Mouse (Mus musculus) intestine, embryonic 14.5 days (tissue): ENCODE results near the gene Nav1. TPM values are rescaled to one million over a fixed set of nuclear protein-coding genes. Genes with fewer than 3 reads are reported as not detected.

Experiments used
- ATAC-seq: fragments of 200-750 bp; cut with Nextera tagmentation; replicated peaks from 2 replicates; pipeline ENCODE4 v1.8.0; 2017; ENCODE audit warnings: low read depth, moderate number of reproducible peaks, moderate TSS enrichment, moderate library complexity; ENCODE audit not compliant: low FRiP score, low TSS enrichment
- DNase-seq: peaks from one replicate; pipeline ENCODE4 v3.0.0-alpha.2; 2018; ENCODE audit warnings: low spot score
- H3K27ac ChIP-seq: fragments of 300-500 bp; sonication (generic); 2 replicates; pipeline ENCODE4 v1.5.1; 2014; ENCODE audit warnings: low read depth, mild to moderate bottlenecking, control low read depth
- H3K27me3 ChIP-seq: fragments of 300-500 bp; sonication (generic); replicated peaks from 2 replicates; pipeline ENCODE4 v1.6.1; 2014; ENCODE audit warnings: low read length, control low read depth; ENCODE audit not compliant: control insufficient read depth, insufficient read depth
- H3K36me3 ChIP-seq: fragments of 300-500 bp; sonication (generic); 2 replicates; pipeline ENCODE4 v1.6.1; 2014; ENCODE audit warnings: low read length, control low read depth; ENCODE audit not compliant: control insufficient read depth, insufficient read depth
- H3K4me1 ChIP-seq: fragments of 300-500 bp; sonication (generic); replicated peaks from 2 replicates; pipeline ENCODE4 v1.6.1; 2014; ENCODE audit warnings: low read length, control low read depth, mixed read lengths; ENCODE audit not compliant: control insufficient read depth, insufficient read depth
- H3K4me2 ChIP-seq: fragments of 300-500 bp; sonication (generic); 2 replicates; pipeline ENCODE4 v1.6.1; 2014; ENCODE audit warnings: low read length
- H3K4me3 ChIP-seq: fragments of 300-500 bp; sonication (generic); 2 replicates; pipeline ENCODE4 v1.5.1; 2014; ENCODE audit warnings: low read depth, low read length, control low read depth, mixed read lengths
- H3K9ac ChIP-seq: fragments of 300-500 bp; sonication (generic); 2 replicates; pipeline ENCODE4 v1.6.1; 2014; ENCODE audit warnings: mild to moderate bottlenecking, low read length
- H3K9me3 ChIP-seq: fragments of 300-500 bp; sonication (generic); 2 replicates; pipeline ENCODE4 v1.6.1; 2016; ENCODE audit warnings: low read length, control low read depth; ENCODE audit not compliant: control insufficient read depth
- WGBS: fragments of 180-500 bp; shearing (Covaris S2); extraction: QIAGEN DNeasy Blood & Tissue Kit; methylation state at CpG from one replicate; pipeline ENCODE4 v1.1.7; 2014; 5-methylcytosine and 5-hydroxymethylcytosine counted together
- polyA plus RNA-seq: library from polyadenylated mRNA; unstranded; fragments of >200 nt; fragmentation: Nextera tagmentation; extraction: Ambion mirVana; gene quantifications from 2 replicates; pipeline ENCODE4 v1.2.1, GENCODE M21; 2014

The Nav1 gene
- polyA plus RNA-seq, 1 experiment from 2014 or later: 21.2 TPM

DNA sequence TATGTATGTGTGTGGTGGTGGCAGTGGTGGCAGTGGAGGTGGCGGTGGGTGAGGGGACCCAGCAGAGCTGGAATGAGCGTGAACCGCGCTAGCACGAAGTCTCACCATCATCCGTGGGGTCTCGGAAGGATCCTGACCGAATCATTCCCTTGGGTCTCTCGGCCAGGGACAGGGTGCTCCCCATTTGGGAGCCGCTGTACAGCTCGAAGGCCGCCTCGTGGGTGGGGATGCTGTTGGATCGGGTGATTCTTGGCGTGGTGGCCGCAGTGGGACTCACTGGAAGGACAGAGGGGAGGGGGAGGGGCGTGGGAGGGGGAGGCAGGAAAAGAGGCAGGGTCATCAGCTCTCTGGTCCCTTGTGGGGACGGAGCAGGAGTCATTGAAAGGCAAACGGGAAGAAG lies 141.4 kb downstream of the Nav1 start:
- peaks cover 19% of the 10 kb centered on the region for H3K4me1 ChIP-seq
- DNase-seq (no peak), ATAC-seq (no peak)
- WGBS: 93% methylated on average over 19 of the region's 19 CpGs
- no peaks in the 10 kb centered on the region for H3K27me3 ChIP-seq
- peaks cover 79% of the 10 kb centered on the region for H3K36me3 ChIP-seq
- H3K9ac ChIP-seq: no peak overlapping the region
- no peak overlapping the region for H3K4me3 ChIP-seq
- H3K9me3 ChIP-seq: no peaks in the 10 kb centered on the region
- no peak overlapping the region for H3K27ac ChIP-seq
- no peak overlapping the region for H3K4me2 ChIP-seq

DNA sequence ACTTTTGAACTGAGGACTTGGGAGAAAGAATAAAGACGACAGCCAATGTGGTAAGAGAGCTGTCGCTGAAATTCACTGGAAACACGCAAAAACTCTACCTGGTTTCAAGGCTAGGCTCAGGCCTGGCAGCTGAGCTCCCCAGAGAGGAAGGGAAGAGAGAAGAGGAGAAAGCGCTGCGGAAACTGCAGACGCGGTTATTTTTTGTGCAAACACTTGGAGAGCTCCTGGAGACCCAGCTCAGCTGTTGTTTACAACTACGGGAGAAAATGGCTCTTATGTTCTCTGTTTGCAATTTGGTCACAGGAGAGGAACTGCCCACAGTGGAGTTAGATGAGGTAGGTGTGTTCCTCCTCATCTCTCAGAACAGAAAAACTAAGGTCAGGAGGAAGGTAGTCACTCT lies 144.4 kb downstream of the Nav1 start:
- Histone ChIP-seq H3K4me3 (no peak overlapping the region), H3K4me1 (peaks cover 19% of the 10 kb centered on the region), H3K27me3 (no peaks in the 10 kb centered on the region), H3K9ac (no peak overlapping the region), H3K9me3 (no peaks in the 10 kb centered on the region), H3K27ac (peak overlapping the region; percentile 71), H3K36me3 (peaks cover 78% of the 10 kb centered on the region), H3K4me2 (no peak overlapping the region)
- DNase-seq (no peak), ATAC-seq (no peak)
- WGBS: 49% methylated on average over 8 of the region's 8 CpGs

DNA sequence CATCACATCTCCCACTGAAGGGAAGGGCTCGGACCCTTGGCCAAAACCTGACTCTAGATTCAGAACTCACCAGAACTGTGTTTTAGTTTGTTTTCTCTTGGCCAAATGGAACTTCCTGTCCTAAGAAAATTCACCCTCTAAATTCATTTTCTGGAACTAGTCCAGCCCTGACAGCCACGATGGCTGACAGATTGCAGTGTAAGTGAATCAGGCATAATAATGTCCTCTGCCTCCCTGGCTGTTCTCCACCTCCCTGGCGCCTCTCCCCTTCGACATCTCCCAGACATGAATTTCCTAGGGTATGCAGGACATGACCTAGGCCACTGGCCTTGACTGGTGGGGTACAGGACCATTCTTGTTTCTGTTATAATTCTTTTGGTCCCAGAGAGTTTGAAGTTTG lies 144.8 kb downstream of the Nav1 start:
- no peak for ATAC-seq
- no peak overlapping the region for H3K4me3 ChIP-seq
- H3K27me3 ChIP-seq: no peaks in the 10 kb centered on the region
- H3K9ac ChIP-seq: no peak overlapping the region
- H3K27ac ChIP-seq: peak overlapping the region; percentile 71
- H3K9me3 ChIP-seq: no peaks in the 10 kb centered on the region
- WGBS: 32% methylated on average over 4 of the region's 4 CpGs
- no peak for DNase-seq
- H3K4me2 ChIP-seq: no peak overlapping the region
- peaks cover 78% of the 10 kb centered on the region for H3K36me3 ChIP-seq
- peaks cover 19% of the 10 kb centered on the region for H3K4me1 ChIP-seq

DNA sequence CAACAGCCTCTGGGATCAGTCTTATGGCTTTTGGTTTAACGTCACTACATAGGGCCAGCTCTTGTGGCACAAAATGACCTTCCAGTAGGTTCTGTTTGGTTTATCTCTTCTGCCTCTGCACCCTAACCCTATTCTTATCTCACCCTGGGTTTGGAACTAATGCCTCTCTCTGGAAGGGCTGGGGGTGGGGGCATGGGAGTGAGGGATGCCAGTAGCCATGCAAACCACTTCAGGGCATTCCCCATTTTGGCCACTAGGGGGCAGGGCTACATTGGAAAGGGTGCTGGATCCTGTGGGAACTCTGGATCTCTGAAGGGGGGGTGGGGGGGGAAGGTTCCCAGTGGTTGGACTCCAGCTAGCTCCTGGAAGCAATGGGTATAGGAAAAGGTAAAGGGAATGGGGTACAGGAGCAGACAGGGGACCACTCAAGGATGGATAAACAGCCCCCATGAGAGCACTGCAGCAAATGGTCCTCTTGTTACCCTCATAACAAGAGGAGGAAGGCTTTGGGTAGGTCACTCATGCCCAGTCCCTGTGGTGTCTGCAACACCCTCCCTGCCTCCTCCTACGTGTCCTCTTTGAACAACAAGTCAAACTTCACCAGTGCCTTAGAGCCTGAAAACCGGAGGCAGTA lies 145.9 kb downstream of the Nav1 start:
- Histone ChIP-seq H3K36me3 (peaks cover 73% of the 10 kb centered on the region), H3K27me3 (no peaks in the 10 kb centered on the region), H3K4me1 (peaks cover 19% of the 10 kb centered on the region), H3K4me2 (no peak overlapping the region), H3K9ac (no peak overlapping the region), H3K4me3 (no peak overlapping the region), H3K27ac (no peak overlapping the region), H3K9me3 (no peaks in the 10 kb centered on the region)
- peak; percentile 91 for DNase-seq
- peak; percentile 59; the same call in 1 of the 2 replicates for ATAC-seq
- 85% methylated on average over 3 of the region's 3 CpGs for WGBS

DNA sequence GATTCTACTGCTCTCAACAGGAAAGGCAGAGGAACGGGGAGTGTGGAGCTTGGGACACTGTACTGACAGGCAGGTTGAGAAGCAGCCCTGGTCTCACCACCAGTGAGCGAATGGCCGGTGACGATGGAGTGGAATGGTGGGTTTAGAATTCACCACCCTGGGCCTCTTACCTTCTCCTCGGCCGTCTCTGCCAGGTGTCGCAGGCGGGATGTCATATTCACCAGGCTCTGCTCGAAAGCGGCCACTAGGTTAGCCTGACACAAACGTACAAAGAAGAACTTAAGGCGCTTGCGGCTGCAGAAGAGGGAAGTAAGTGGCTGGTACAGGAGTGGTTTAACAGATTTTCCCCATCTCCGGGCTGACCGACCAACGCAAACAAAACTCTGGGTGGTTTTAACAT lies 146.6 kb downstream of the Nav1 start:
- Histone ChIP-seq H3K4me3 (no peak overlapping the region), H3K27me3 (no peaks in the 10 kb centered on the region), H3K27ac (no peak overlapping the region), H3K4me1 (peaks cover 19% of the 10 kb centered on the region), H3K9me3 (no peaks in the 10 kb centered on the region), H3K4me2 (no peak overlapping the region), H3K9ac (no peak overlapping the region), H3K36me3 (peaks cover 72% of the 10 kb centered on the region)
- no peak for ATAC-seq
- DNase-seq: no peak
- 92% methylated on average over 16 of the region's 16 CpGs for WGBS

DNA sequence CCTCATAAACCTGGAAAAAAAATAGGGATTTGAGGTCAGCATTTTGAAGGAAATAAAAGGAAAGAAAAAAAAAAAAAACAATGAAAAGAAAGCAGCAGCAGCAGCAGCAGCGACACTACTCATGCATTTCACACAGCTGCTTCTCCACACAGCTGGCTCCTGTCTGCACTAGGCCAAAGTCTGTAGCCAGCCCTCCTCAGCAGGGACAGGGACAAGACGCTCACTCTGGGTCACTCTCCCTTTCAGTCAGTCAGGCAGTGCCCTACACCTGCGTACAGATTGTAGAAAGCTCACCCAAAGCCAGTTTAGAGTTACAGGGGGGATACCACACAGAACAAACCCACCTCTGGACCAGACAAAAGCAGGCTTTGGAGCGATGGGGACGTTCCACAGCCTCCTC lies 149.2 kb downstream of the Nav1 start:
- H3K36me3 ChIP-seq: peaks cover 72% of the 10 kb centered on the region
- H3K27me3 ChIP-seq: no peaks in the 10 kb centered on the region
- H3K9me3 ChIP-seq: no peaks in the 10 kb centered on the region
- DNase-seq (no peak), ATAC-seq (no peak)
- peaks cover 15% of the 10 kb centered on the region for H3K4me1 ChIP-seq
- no peak overlapping the region for H3K4me2 ChIP-seq
- no peak overlapping the region for H3K9ac ChIP-seq
- WGBS: 90% methylated on average over 5 of the region's 5 CpGs
- H3K27ac ChIP-seq: no peak overlapping the region
- H3K4me3 ChIP-seq: no peak overlapping the region

DNA sequence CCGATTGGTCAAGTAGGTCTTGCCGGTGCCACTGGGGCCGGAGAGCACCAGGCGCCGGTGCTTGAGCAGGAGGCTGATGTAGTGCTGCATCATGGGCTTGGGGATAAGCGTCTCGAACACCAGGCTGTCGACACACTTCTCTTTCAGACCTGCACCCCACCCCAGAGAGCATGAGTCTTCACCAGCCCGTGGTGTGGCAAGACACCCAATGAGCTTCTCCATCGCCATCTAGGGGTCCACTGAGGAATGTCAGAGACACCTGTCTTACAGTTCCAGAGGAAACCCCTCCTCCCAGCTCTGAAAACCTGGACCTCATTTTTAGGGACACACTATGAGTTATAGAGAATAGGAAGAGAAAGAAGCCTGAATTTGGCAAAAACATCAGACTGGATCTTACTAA lies 154.8 kb downstream of the Nav1 start:
- no peaks in the 10 kb centered on the region for H3K9me3 ChIP-seq
- H3K4me1 ChIP-seq: no peaks in the 10 kb centered on the region
- no peak overlapping the region for H3K9ac ChIP-seq
- DNase-seq (no peak), ATAC-seq (no peak)
- no peaks in the 10 kb centered on the region for H3K27me3 ChIP-seq
- H3K27ac ChIP-seq: no peak overlapping the region
- 71% methylated on average over 10 of the region's 10 CpGs for WGBS
- H3K4me3 ChIP-seq: no peak overlapping the region
- H3K4me2 ChIP-seq: no peak overlapping the region
- H3K36me3 ChIP-seq: peaks cover 84% of the 10 kb centered on the region

DNA sequence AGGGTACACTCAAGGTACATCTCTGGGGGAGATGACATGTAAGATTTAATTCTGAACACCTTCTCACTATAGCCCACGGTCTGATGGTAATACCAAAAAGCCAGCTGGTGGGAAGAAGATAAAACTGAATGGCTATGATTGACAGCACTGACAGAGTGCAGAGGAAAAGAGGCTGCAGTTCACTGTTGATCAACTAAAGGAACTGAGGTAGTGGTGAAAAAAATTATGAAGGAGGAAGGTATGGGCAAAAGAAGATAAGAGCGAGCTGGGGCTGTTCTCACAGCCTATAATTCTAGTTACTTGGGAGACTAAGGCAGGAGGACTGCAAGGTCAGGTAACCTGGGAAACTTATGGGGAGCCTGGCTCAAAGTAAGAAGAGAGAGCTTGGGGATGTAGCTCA lies 155.7 kb downstream of the Nav1 start:
- DNase-seq: no peak
- H3K9me3 ChIP-seq: no peaks in the 10 kb centered on the region
- no peak overlapping the region for H3K27ac ChIP-seq
- H3K36me3 ChIP-seq: peaks cover 79% of the 10 kb centered on the region
- H3K4me1 ChIP-seq: no peaks in the 10 kb centered on the region
- 91% methylated on average over 2 of the region's 2 CpGs for WGBS
- no peaks in the 10 kb centered on the region for H3K27me3 ChIP-seq
- H3K9ac ChIP-seq: no peak overlapping the region
- ATAC-seq: no peak
- H3K4me3 ChIP-seq: no peak overlapping the region
- H3K4me2 ChIP-seq: no peak overlapping the region

DNA sequence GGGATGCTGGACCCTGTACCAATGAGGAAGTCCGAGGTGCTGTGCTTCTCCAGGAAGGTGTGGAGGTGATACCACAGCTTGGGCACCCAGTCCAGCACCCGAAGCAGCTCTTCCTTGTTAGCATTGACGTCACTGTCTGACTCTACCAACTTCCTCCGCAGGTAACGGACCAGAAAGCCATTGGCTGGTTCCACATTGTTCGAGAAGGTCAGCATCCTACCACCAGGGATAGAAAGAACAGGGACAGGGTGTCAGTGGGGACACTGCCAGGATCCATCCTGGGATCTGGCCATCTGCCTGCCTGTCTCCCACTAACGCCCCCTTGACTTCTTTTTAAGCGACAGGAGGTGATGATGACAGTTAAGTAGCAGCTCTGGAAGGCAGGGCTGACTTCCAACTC lies 157.2 kb downstream of the Nav1 start:
- H3K4me3 ChIP-seq: no peak overlapping the region
- ATAC-seq (no peak), DNase-seq (no peak)
- no peak overlapping the region for H3K4me2 ChIP-seq
- no peaks in the 10 kb centered on the region for H3K9me3 ChIP-seq
- H3K36me3 ChIP-seq: peaks cover 76% of the 10 kb centered on the region
- no peaks in the 10 kb centered on the region for H3K4me1 ChIP-seq
- no peaks in the 10 kb centered on the region for H3K27me3 ChIP-seq
- no peak overlapping the region for H3K27ac ChIP-seq
- no peak overlapping the region for H3K9ac ChIP-seq
- WGBS: 93% methylated on average over 8 of the region's 8 CpGs
